In the genomic region with DNA sequence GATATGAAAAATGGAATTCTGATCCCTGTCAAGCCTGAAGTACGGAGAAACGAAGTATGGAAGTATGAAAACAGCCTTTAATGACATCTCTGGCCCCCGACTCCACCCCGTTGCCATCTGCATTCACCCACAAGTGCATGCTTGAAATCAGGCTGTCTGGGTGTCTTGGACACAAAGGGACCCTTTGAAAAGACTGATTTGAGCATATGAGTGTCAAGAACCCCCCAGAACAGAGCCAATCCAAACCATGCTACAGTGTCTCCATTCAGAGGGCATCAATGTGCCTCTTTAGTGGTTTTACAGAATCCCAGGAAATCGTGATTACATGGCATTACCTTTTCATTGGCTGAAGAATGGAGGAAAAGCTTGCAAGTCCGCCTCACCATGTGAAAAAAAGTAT, we compare ENCODE assay signal across 18 mouse cellular contexts.
"Had no signal": no experiment of that assay in that cellular context is flagged by ENCODE, and none has a peak within 500 bp of the region (broad histone marks: within the 10 kb centered on the region; RNA-seq: fewer than 3 reads in every experiment).

No protein-coding gene starts in this region.

- H3K27me3 ChIP-seq: stomach, embryonic 15.5 days had no signal

- ATAC-seq: liver, postnatal 0 days; lung, postnatal 0 days; midbrain, embryonic 15.5 days had no signal

- DNase-seq: liver, postnatal 0 days; lung, adult 2 months; lung, postnatal 14 days; lung, postnatal 36 days; right cerebral cortex, postnatal 14 days; thymus, adult 2 months; thymus, postnatal 25 days; thymus, postnatal 4 days had no signal

- H3K9ac ChIP-seq: liver, embryonic 15.5 days; liver, postnatal 0 days; lung, embryonic 15.5 days; midbrain, embryonic 12.5 days; midbrain, embryonic 15.5 days; neural tube, embryonic 13.5 days; stomach, embryonic 15.5 days had no signal

- H3K4me1 ChIP-seq: liver, embryonic 15.5 days; lung, embryonic 15.5 days; megakaryocyte, embryonic 14.5 days; midbrain, embryonic 12.5 days; midbrain, embryonic 15.5 days; neural tube, embryonic 13.5 days; stomach, embryonic 15.5 days had no signal

- H3K4me3 ChIP-seq: liver, embryonic 15.5 days; lung, embryonic 15.5 days; megakaryocyte, embryonic 14.5 days; midbrain, embryonic 12.5 days; midbrain, embryonic 15.5 days; neural tube, embryonic 13.5 days; stomach, embryonic 15.5 days had no signal

- H3K9me3 ChIP-seq: liver, embryonic 15.5 days; lung, embryonic 15.5 days; megakaryocyte, embryonic 14.5 days; midbrain, embryonic 12.5 days; midbrain, embryonic 15.5 days; neural tube, embryonic 13.5 days; stomach, embryonic 15.5 days had no signal

- H3K4me2 ChIP-seq: liver, embryonic 15.5 days; lung, embryonic 15.5 days; midbrain, embryonic 12.5 days; midbrain, embryonic 15.5 days; neural tube, embryonic 13.5 days; stomach, embryonic 15.5 days had no signal

- H3K27ac ChIP-seq: liver, embryonic 15.5 days; lung, embryonic 15.5 days; macrophage; midbrain, embryonic 12.5 days; midbrain, embryonic 15.5 days; neural tube, embryonic 13.5 days; stomach, embryonic 15.5 days; stomach, postnatal 0 days had no signal

- H3K36me3 ChIP-seq: liver, embryonic 15.5 days; lung, embryonic 15.5 days; midbrain, embryonic 12.5 days; midbrain, embryonic 15.5 days; neural tube, embryonic 13.5 days; stomach, embryonic 15.5 days had no signal
